Mouse (Mus musculus) MEL (cell line): Measurements from ENCODE around the gene Mageb1. TPM values are rescaled to one million over a fixed set of nuclear protein-coding genes. Genes with fewer than 3 reads are reported as not detected.
"Not testable (repeated sequence)": the region's sequence is repeated elsewhere in the genome, so short reads cannot be mapped to it uniquely, and the experiment has no call there.

Experiments
- DNase-seq: peaks from one replicate; pipeline ENCODE4 v3.0.0; 2011; ENCODE audit warnings: low read depth, low spot score
- H3K27ac ChIP-seq: 2 replicates; pipeline ENCODE4 v1.5.1; 2012; ENCODE audit warnings: low read depth, mild to moderate bottlenecking, control low read depth, low read length, moderate library complexity; ENCODE audit not compliant: control insufficient read depth
- H3K27me3 ChIP-seq, 2 experiments: fragments of 150-350 bp in 1 of 2; sonication (generic) in 1 of 2; 2 replicates each; pipeline ENCODE4 v1.6.1; 2012; ENCODE audit warnings: low read length in 2 of 2, mild to moderate bottlenecking in 2 of 2, improper control_type of control experiment in 1 of 2, moderate library complexity in 1 of 2; ENCODE audit not compliant: insufficient read depth in 2 of 2, control insufficient read depth in 1 of 2
- H3K36me3 ChIP-seq, 2 experiments: 2 replicates each; pipeline ENCODE4 v1.6.1; 2012 to 2014; ENCODE audit warnings: low read length in 2 of 2, improper control_type of control experiment in 1 of 2, inconsistent platforms in 1 of 2, mild to moderate bottlenecking in 1 of 2; ENCODE audit not compliant: insufficient read depth in 2 of 2, control insufficient read depth in 1 of 2
- H3K4me1 ChIP-seq, 2 experiments: fragments of 150-350 bp in 1 of 2; sonication (generic) in 1 of 2; 2 replicates each; pipeline ENCODE4 v1.6.1; 2012; ENCODE audit warnings: low read length in 2 of 2, improper control_type of control experiment in 1 of 2, mild to moderate bottlenecking in 1 of 2; ENCODE audit not compliant: insufficient read depth in 2 of 2, control insufficient read depth in 1 of 2
- H3K4me3 ChIP-seq, 2 experiments: fragments of 150-350 bp in 1 of 2; sonication (generic) in 1 of 2; 2 replicates each; pipeline ENCODE4 v1.5.1; 2012; ENCODE audit warnings: low read depth in 2 of 2, low read length in 2 of 2, mild to moderate bottlenecking in 2 of 2, moderate library complexity in 2 of 2, control low read depth in 1 of 2, improper control_type of control experiment in 1 of 2; ENCODE audit not compliant: control insufficient read depth in 1 of 2, insufficient read depth in 1 of 2
- H3K79me2 ChIP-seq: 2 replicates; pipeline ENCODE4 v1.6.1; 2012; ENCODE audit warnings: mild to moderate bottlenecking, low read length, moderate library complexity; ENCODE audit not compliant: control insufficient read depth, poor library complexity, insufficient read depth
- H3K9ac ChIP-seq: 2 replicates; pipeline ENCODE4 v1.6.1; 2012; ENCODE audit warnings: low read depth, mild to moderate bottlenecking, control low read depth, low read length, moderate library complexity; ENCODE audit not compliant: control insufficient read depth, poor library complexity, severe bottlenecking
- H3K9me3 ChIP-seq: fragments of 150-350 bp; sonication (generic); replicated peaks from 2 replicates; pipeline ENCODE4 v1.6.1; 2012; ENCODE audit warnings: mild to moderate bottlenecking, low read length, improper control_type of control experiment, moderate library complexity; ENCODE audit not compliant: insufficient read depth
- polyA plus RNA-seq, 2 experiments: library from polyadenylated mRNA; stranded (reverse) in 1 of 2; unstranded in 1 of 2; fragments of >175 nt in 1 of 2; fragments of >200 nt in 1 of 2; gene quantifications; 2 replicates each; pipeline versions ENCODE4 v1.2.1 to v1.2.4; 2012; ENCODE audit warnings: low replicate concordance in 2 of 2, low read depth in 1 of 2; ENCODE audit not compliant: insufficient read length in 2 of 2, insufficient read depth in 1 of 2, missing spikeins in 1 of 2
- total RNA-seq: library from RNA; depleted of rRNA; stranded (reverse); fragments of 300-350 nt; gene quantifications from 2 replicates; pipeline ENCODE4 v1.2.3, GENCODE M21; 2012; rRNA removed

The Mageb1 gene
- not detected in 2 replicates for total RNA-seq
- polyA plus RNA-seq = not detected

- not testable (repeated sequence) for H3K9ac ChIP-seq, H3K9me3 ChIP-seq, H3K4me1 ChIP-seq
Measured at GRCm38 (mm10) chrX:92016233-92016632, at the start of gene Mageb1. Gene Mageb1, minus strand, starts transcription at chrX:92016333.

More at GRCm38 (mm10) chrX:92016233-92016632, at the start of gene Mageb1:
- not testable (repeated sequence) for H3K4me3 ChIP-seq, H3K27me3 ChIP-seq, H3K36me3 ChIP-seq, DNase-seq, H3K27ac ChIP-seq, H3K79me2 ChIP-seq

Other genes with a start within 250 kb of the Mageb1 start
- not detected in 2 replicates for gene Mageb5, start 233.3 kb downstream of the Mageb1 start, total RNA-seq
- not detected for gene Mageb5, start 233.3 kb downstream of the Mageb1 start, polyA plus RNA-seq